Mouse (Mus musculus): ENCODE measurements around the gene Ptprg.

- TF ChIP-seq CTCF (IDR thresholded peaks at IDR 0.05; ENCODE audit: borderline replicate concordance, extremely low read depth, insufficient read depth, insufficient read length): no peak
- TF ChIP-seq POLR2A (IDR thresholded peaks at IDR 0.05; ENCODE audit: borderline replicate concordance, extremely low read depth, insufficient read depth, insufficient read length, poor library complexity, severe bottlenecking): no peak
Observed at GRCm38 (mm10) chr14:11774476-11775037, 221.2 kb downstream of the Ptprg start.
